Mouse (Mus musculus) heart, embryonic 11.5 days (tissue): Measurements from ENCODE around the gene Tssk2. TPM values are rescaled to one million over a fixed set of nuclear protein-coding genes. Genes with fewer than 3 reads are reported as not detected.

Experiments used
- ATAC-seq: fragments of 200-750 bp; cut with Nextera tagmentation; replicated peaks from 2 replicates; pipeline ENCODE4 v1.8.0; 2017; ENCODE audit warnings: moderate library complexity; ENCODE audit not compliant: insufficient number of reproducible peaks, low FRiP score, low TSS enrichment
- H3K27ac ChIP-seq: fragments of 300-500 bp; sonication (generic); 2 replicates; pipeline ENCODE4 v1.5.1; 2014; ENCODE audit warnings: mild to moderate bottlenecking, low read depth, low read length
- H3K27me3 ChIP-seq: fragments of 300-500 bp; sonication (generic); 2 replicates; pipeline ENCODE4 v1.6.1; 2014; ENCODE audit warnings: mild to moderate bottlenecking, low read length, mixed read lengths; ENCODE audit not compliant: control insufficient read depth, insufficient read depth
- H3K36me3 ChIP-seq: fragments of 300-500 bp; sonication (generic); 2 replicates; pipeline ENCODE4 v1.6.1; 2014; ENCODE audit warnings: mild to moderate bottlenecking, low read length, moderate library complexity, mixed read lengths; ENCODE audit not compliant: control insufficient read depth, insufficient read depth
- H3K4me1 ChIP-seq: fragments of 300-500 bp; sonication (generic); 2 replicates; pipeline ENCODE4 v1.6.1; 2014; ENCODE audit warnings: low read length; ENCODE audit not compliant: control insufficient read depth, insufficient read depth
- H3K4me2 ChIP-seq: fragments of 300-500 bp; sonication (generic); 2 replicates; pipeline ENCODE4 v1.6.1; 2014; ENCODE audit warnings: mild to moderate bottlenecking, moderate library complexity
- H3K4me3 ChIP-seq: fragments of 300-500 bp; sonication (generic); 2 replicates; pipeline ENCODE4 v1.5.1; 2014; ENCODE audit warnings: low read depth, low read length
- H3K9ac ChIP-seq: fragments of 300-500 bp; sonication (generic); 2 replicates; pipeline ENCODE4 v1.6.1; 2014; ENCODE audit warnings: mild to moderate bottlenecking, low read depth, low read length, moderate library complexity
- H3K9me3 ChIP-seq: fragments of 300-500 bp; sonication (generic); replicated peaks from 2 replicates; pipeline ENCODE4 v1.6.1; 2016; ENCODE audit warnings: low read length; ENCODE audit not compliant: control insufficient read depth
- WGBS: fragments of 180-500 bp; shearing (Covaris S2); extraction: QIAGEN DNeasy Blood & Tissue Kit; methylation state at CpG from one replicate; pipeline ENCODE4 v1.1.7; 2014; ENCODE audit not compliant: insufficient replicate concordance; 5-methylcytosine and 5-hydroxymethylcytosine counted together
- polyA plus RNA-seq: library from polyadenylated mRNA; unstranded; fragments of >200 nt; fragmentation: Nextera tagmentation; extraction: Ambion mirVana; gene quantifications from 2 replicates; pipeline ENCODE4 v1.2.1, GENCODE M21; 2014

The Tssk2 gene
- polyA plus RNA-seq, 1 experiment from 2014 or later = 0.11 TPM

DNA sequence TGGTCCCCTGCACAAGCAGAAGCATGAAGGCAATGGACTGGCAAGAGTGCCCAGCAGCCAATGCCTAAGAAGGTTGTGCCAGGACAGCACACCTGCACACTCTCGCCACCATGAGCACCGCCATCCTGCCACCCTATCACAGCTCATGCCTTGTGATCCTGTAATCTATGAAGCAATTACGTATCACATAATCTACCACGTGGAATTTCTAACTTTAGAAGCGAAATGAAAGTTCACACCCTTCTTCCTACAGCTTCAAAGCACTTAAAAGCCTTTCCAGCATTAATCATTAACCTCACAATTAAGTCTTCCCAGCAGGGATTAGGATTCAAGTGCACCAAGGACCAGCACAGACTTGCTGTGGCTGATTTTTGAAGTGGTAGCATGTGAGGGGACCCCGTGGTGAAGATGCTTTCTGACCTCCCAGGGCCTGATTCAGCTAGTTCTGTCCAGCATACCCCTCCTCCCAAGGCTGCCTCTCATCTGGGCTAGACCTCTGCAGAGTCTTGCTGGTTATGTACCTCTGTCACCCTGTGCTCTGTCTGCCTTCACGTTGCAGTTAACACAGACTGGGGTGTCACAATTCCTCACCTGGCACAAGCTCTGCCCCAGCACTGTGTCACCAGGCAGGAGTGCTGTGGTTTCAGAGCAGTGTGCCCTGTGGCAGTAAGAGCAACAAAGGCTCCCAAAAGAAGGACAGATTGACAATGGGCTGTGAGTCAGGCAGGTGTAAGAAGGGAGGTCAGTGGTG, 46.8 kb downstream of the Tssk2 start:
- Histone ChIP-seq H3K4me3 (no peak overlapping the region), H3K9me3 (no peaks in the 10 kb centered on the region), H3K9ac (no peak overlapping the region), H3K27ac (no peak overlapping the region), H3K36me3 (no peaks in the 10 kb centered on the region), H3K27me3 (no peaks in the 10 kb centered on the region), H3K4me2 (no peak overlapping the region), H3K4me1 (no peaks in the 10 kb centered on the region)
- WGBS = 54% methylated on average over 7 of the region's 7 CpGs
- no peak for ATAC-seq

DNA sequence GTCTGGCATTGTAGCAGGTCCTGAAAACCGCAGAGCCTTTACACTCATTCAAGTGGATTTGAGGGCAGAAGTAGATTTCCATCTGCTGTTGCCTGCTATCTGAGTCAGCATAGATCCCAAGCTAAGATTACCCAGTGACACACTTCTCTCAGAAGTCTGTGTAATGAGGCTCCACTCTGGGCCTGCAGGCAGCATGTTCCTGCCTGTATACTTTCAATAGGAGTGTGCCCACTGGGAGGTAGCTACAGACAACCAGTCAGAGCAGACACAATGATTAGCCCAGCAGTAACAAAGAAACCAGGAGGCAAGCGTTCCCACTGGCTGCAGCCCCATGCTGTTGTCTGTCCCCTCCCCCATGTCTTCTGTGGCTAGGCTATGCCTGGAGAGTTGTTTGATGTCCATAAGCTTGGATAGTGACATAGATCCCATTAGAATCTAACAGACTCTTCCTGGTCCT, 51.0 kb downstream of the Tssk2 start:
- 43% methylated on average over 2 of the region's 2 CpGs for WGBS
- no peak for ATAC-seq

More for the DNA sequence above, 51.0 kb downstream of the Tssk2 start:
- Histone ChIP-seq H3K9ac (no peak overlapping the region), H3K36me3 (no peaks in the 10 kb centered on the region), H3K9me3 (no peaks in the 10 kb centered on the region), H3K4me1 (no peaks in the 10 kb centered on the region), H3K27me3 (no peaks in the 10 kb centered on the region), H3K27ac (no peak overlapping the region), H3K4me3 (no peak overlapping the region), H3K4me2 (no peak overlapping the region)

Other genes starting within 250 kb of the Tssk2 start
- gene Med15, start 165.7 kb upstream of the Tssk2 start, polyA plus RNA-seq = 31.6 and 32.9 TPM in 2 replicates
- 43.2 and 44.1 TPM in 2 replicates for gene Klhl22, start 139.0 kb upstream of the Tssk2 start, polyA plus RNA-seq
- gene Scarf2, start 101.4 kb upstream of the Tssk2 start, polyA plus RNA-seq = 7.2 and 9.6 TPM in 2 replicates
- gene B830017H08Rik, start 65.5 kb upstream of the Tssk2 start, polyA plus RNA-seq = 0.13 TPM in 1 of 2 replicates, not detected in the other
- gene Car15, start 60.3 kb upstream of the Tssk2 start, polyA plus RNA-seq = 1.0 and 1.9 TPM in 2 replicates
- 0.07 and 0.17 TPM in 2 replicates for gene Gm20518, start 7.0 kb upstream of the Tssk2 start, polyA plus RNA-seq
- gene Tssk1, start 4.4 kb upstream of the Tssk2 start, polyA plus RNA-seq = 0.07 TPM in 1 of 2 replicates, not detected in the other
- gene Dgcr2, start 75 bp upstream of the Tssk2 start, polyA plus RNA-seq = 44.8 and 49.9 TPM in 2 replicates
- 27.2 and 29.8 TPM in 2 replicates for gene Ess2, start 12.7 kb downstream of the Tssk2 start, polyA plus RNA-seq
- gene Gsc2, start 16.4 kb downstream of the Tssk2 start, polyA plus RNA-seq = not detected in 2 replicates
- gene Slc25a1, start 29.6 kb downstream of the Tssk2 start, polyA plus RNA-seq = 35.9 and 39.5 TPM in 2 replicates
- gene Vpreb2, start 81.8 kb downstream of the Tssk2 start, polyA plus RNA-seq = not detected in 2 replicates
- gene Dgcr6, start 154.2 kb downstream of the Tssk2 start, polyA plus RNA-seq = 64.3 and 64.7 TPM in 2 replicates
- gene Prodh, start 191.6 kb downstream of the Tssk2 start, polyA plus RNA-seq = 8.0 TPM in 2 replicates
- gene Rtn4r, start 229.0 kb downstream of the Tssk2 start, polyA plus RNA-seq = 0.25 and 0.26 TPM in 2 replicates